Mouse (Mus musculus) hindbrain, embryonic 11.5 days (tissue): ENCODE data around the gene Slc35a5. TPM values are rescaled to one million over a fixed set of nuclear protein-coding genes. Genes with fewer than 3 reads are reported as not detected.
A peak's percentile ranks its signal among the peaks of the same experiment; 100 is the strongest.

ENCODE experiments used
- ATAC-seq: fragments of 200-750 bp; cut with Nextera tagmentation; 2 replicates; pipeline ENCODE4 v1.8.0; 2017; ENCODE audit warnings: mild to moderate bottlenecking, moderate TSS enrichment, moderate library complexity; ENCODE audit not compliant: low FRiP score
- DNase-seq: peaks from one replicate; pipeline ENCODE4 v3.0.0-alpha.2; 2015; ENCODE audit warnings: low spot score
- H3K27ac ChIP-seq: fragments of 300-500 bp; sonication (generic); 2 replicates; pipeline ENCODE4 v1.5.1; 2014; ENCODE audit warnings: mild to moderate bottlenecking, low read depth, low read length
- H3K27me3 ChIP-seq: fragments of 300-500 bp; sonication (generic); 2 replicates; pipeline ENCODE4 v1.6.1; 2014; ENCODE audit warnings: mild to moderate bottlenecking, low read length, moderate library complexity, mixed read lengths; ENCODE audit not compliant: control insufficient read depth, insufficient read depth
- H3K36me3 ChIP-seq: fragments of 300-500 bp; sonication (generic); 2 replicates; pipeline ENCODE4 v1.6.1; 2014; ENCODE audit warnings: mild to moderate bottlenecking, low read length, moderate library complexity, mixed read lengths; ENCODE audit not compliant: control insufficient read depth, insufficient read depth
- H3K4me1 ChIP-seq: fragments of 300-500 bp; sonication (generic); replicated peaks from 2 replicates; pipeline ENCODE4 v1.6.1; 2014; ENCODE audit warnings: low read length, mixed read lengths; ENCODE audit not compliant: control insufficient read depth, insufficient read depth
- H3K4me2 ChIP-seq: fragments of 300-500 bp; sonication (generic); replicated peaks from 2 replicates; pipeline ENCODE4 v1.6.1; 2014; ENCODE audit warnings: mild to moderate bottlenecking, low read depth, low read length
- H3K4me3 ChIP-seq: fragments of 300-500 bp; sonication (generic); 2 replicates; pipeline ENCODE4 v1.5.1; 2014; ENCODE audit warnings: low read depth, low read length
- H3K9ac ChIP-seq: fragments of 300-500 bp; sonication (generic); 2 replicates; pipeline ENCODE4 v1.6.1; 2014; ENCODE audit warnings: low read depth, low read length
- H3K9me3 ChIP-seq: fragments of 300-500 bp; sonication (generic); 2 replicates; pipeline ENCODE4 v1.6.1; 2016; ENCODE audit warnings: low read length; ENCODE audit not compliant: control insufficient read depth
- WGBS: fragments of 180-500 bp; shearing (Covaris S2); extraction: QIAGEN DNeasy Blood & Tissue Kit; methylation state at CpG from one replicate; pipeline ENCODE4 v1.1.7; 2014; 5-methylcytosine and 5-hydroxymethylcytosine counted together
- polyA plus RNA-seq: library from polyadenylated mRNA; unstranded; fragments of >200 nt; fragmentation: Nextera tagmentation; extraction: Ambion mirVana; gene quantifications from 2 replicates; pipeline ENCODE4 v1.2.1, GENCODE M21; 2014

The Slc35a5 gene
- 20.1 and 21.8 TPM in 2 replicates for polyA plus RNA-seq

GRCm38 (mm10) chr16:45158522-45159388 is at the start of gene Slc35a5, which contains the start of gene Atg3:
Gene Slc35a5 (minus strand): TSS chr16:45158706.
Gene Atg3 (plus strand): TSS chr16:45158785.
- H3K9ac ChIP-seq, result peak within 1 kb of the TSS; percentile 82
- no peaks in the 10 kb centered on the region for H3K9me3 ChIP-seq
- ATAC-seq, result peak; percentile 99
- H3K4me1 ChIP-seq, result peaks cover 3% of the 10 kb centered on the region; the same call in 1 of the 2 replicates
- H3K27ac ChIP-seq, result peak within 1 kb of the TSS; percentile 84
- H3K4me2 ChIP-seq, result peak within 1 kb of the TSS; percentile 80
- peak; percentile 99 for DNase-seq
- H3K27me3 ChIP-seq, result no peaks in the 10 kb centered on the region
- WGBS, result under 1% methylated on average over 49 of the region's 64 CpGs
- peak within 1 kb of the TSS; percentile 82 for H3K4me3 ChIP-seq
- H3K36me3 ChIP-seq, result no peaks in the 10 kb centered on the region

- Histone ChIP-seq H3K4me2 (no peak overlapping the region), H3K4me1 (no peaks in the 10 kb centered on the region), H3K27me3 (no peaks in the 10 kb centered on the region), H3K27ac (no peak overlapping the region), H3K36me3 (no peaks in the 10 kb centered on the region), H3K9me3 (no peaks in the 10 kb centered on the region), H3K4me3 (no peak overlapping the region), H3K9ac (no peak overlapping the region)
- no peak for DNase-seq
- 81% methylated on average over 12 of the region's 12 CpGs for WGBS
- no peak for ATAC-seq
These were observed 46.6 kb upstream of the Slc35a5 start for GRCm38 (mm10) chr16:45204859-45205670.

- Histone ChIP-seq H3K4me3 (no peak overlapping the region), H3K27ac (no peak overlapping the region), H3K9me3 (no peaks in the 10 kb centered on the region), H3K27me3 (no peaks in the 10 kb centered on the region), H3K9ac (no peak overlapping the region), H3K36me3 (no peaks in the 10 kb centered on the region), H3K4me1 (no peaks in the 10 kb centered on the region), H3K4me2 (no peak overlapping the region)
- 84% methylated on average over 4 of the region's 4 CpGs for WGBS
- ATAC-seq (no peak), DNase-seq (no peak)
These were observed 45.9 kb upstream of the Slc35a5 start for GRCm38 (mm10) chr16:45204438-45204837.

- Histone ChIP-seq H3K4me2 (no peak overlapping the region), H3K27ac (no peak overlapping the region), H3K4me3 (no peak overlapping the region), H3K9ac (no peak overlapping the region), H3K27me3 (no peaks in the 10 kb centered on the region), H3K9me3 (no peaks in the 10 kb centered on the region), H3K36me3 (no peaks in the 10 kb centered on the region), H3K4me1 (no peaks in the 10 kb centered on the region)
- 89% methylated on average over 2 of the region's 2 CpGs for WGBS
- DNase-seq (no peak), ATAC-seq (no peak)
These were observed 42.9 kb upstream of the Slc35a5 start for GRCm38 (mm10) chr16:45201395-45201794.

GRCm38 (mm10) chr16:45196816-45197215 is 38.3 kb upstream of the Slc35a5 start:
- Histone ChIP-seq H3K4me3 (no peak overlapping the region), H3K9ac (no peak overlapping the region), H3K36me3 (no peaks in the 10 kb centered on the region), H3K27me3 (no peaks in the 10 kb centered on the region), H3K4me1 (no peaks in the 10 kb centered on the region), H3K4me2 (no peak overlapping the region), H3K9me3 (no peaks in the 10 kb centered on the region), H3K27ac (no peak overlapping the region)
- 35% methylated on average over 6 of the region's 6 CpGs for WGBS
- DNase-seq (peak; percentile 86), ATAC-seq (peak; percentile 90)

- DNase-seq, result peak; percentile 85
- 11% methylated on average over 1 of the region's 1 CpGs for WGBS
- Histone ChIP-seq H3K4me1 (no peaks in the 10 kb centered on the region), H3K27me3 (no peaks in the 10 kb centered on the region), H3K36me3 (no peaks in the 10 kb centered on the region), H3K9me3 (no peaks in the 10 kb centered on the region), H3K4me2 (no peak overlapping the region), H3K27ac (no peak overlapping the region), H3K4me3 (no peak overlapping the region), H3K9ac (no peak overlapping the region)
- peak; percentile 60; the same call in 1 of the 2 replicates for ATAC-seq
These were observed 34.1 kb upstream of the Slc35a5 start for GRCm38 (mm10) chr16:45192613-45193012.

- H3K36me3 ChIP-seq, result 0 out of 2 replicates have a peak, but pooled peaks cover 3% of the 10 kb centered on the region
- no peak for ATAC-seq
- WGBS, result 92% methylated on average over 5 of the region's 5 CpGs
These were observed 23.3 kb upstream of the Slc35a5 start for GRCm38 (mm10) chr16:45181824-45182223.

GRCm38 (mm10) chr16:45178552-45178951 is 20.0 kb upstream of the Slc35a5 start:
- 0 out of 2 replicates have a peak, but pooled peaks cover 2% of the 10 kb centered on the region for H3K36me3 ChIP-seq
- WGBS, result 98% methylated on average over 2 of the region's 2 CpGs
- no peak overlapping the region for H3K27ac ChIP-seq
- no peak overlapping the region for H3K9ac ChIP-seq
- no peak overlapping the region for H3K4me2 ChIP-seq
- DNase-seq (no peak), ATAC-seq (no peak)
- no peak overlapping the region for H3K4me3 ChIP-seq
- no peaks in the 10 kb centered on the region for H3K9me3 ChIP-seq
- no peaks in the 10 kb centered on the region for H3K4me1 ChIP-seq
- no peaks in the 10 kb centered on the region for H3K27me3 ChIP-seq

More at GRCm38 (mm10) chr16:45181824-45182223, 23.3 kb upstream of the Slc35a5 start:
- H3K9ac ChIP-seq, result no peak overlapping the region
- no peak overlapping the region for H3K4me3 ChIP-seq
- no peaks in the 10 kb centered on the region for H3K9me3 ChIP-seq
- H3K27me3 ChIP-seq, result no peaks in the 10 kb centered on the region
- no peak overlapping the region for H3K27ac ChIP-seq
- no peak overlapping the region for H3K4me2 ChIP-seq
- H3K4me1 ChIP-seq, result no peaks in the 10 kb centered on the region
- DNase-seq, result no peak
